Mouse (Mus musculus) G1E (cell line): ENCODE measurements around the gene Tceal3.

ENCODE experiments used
- CTCF ChIP-seq: IDR thresholded peaks from 2 replicates; pipeline ENCODE4 v1.5.1; 2012; ENCODE audit warnings: low read depth, low read length, inconsistent platforms, mixed read lengths
- GATA1 ChIP-seq: IDR thresholded peaks from 2 replicates; pipeline ENCODE4 v1.6.1; 2012; ENCODE audit warnings: borderline replicate concordance, low read length, inconsistent platforms, mixed read lengths
- TAL1 ChIP-seq: conservative IDR thresholded peaks from 2 replicates; pipeline ENCODE4 v1.6.1; 2012; ENCODE audit warnings: low read depth, low read length, inconsistent platforms, mixed read lengths

DNA sequence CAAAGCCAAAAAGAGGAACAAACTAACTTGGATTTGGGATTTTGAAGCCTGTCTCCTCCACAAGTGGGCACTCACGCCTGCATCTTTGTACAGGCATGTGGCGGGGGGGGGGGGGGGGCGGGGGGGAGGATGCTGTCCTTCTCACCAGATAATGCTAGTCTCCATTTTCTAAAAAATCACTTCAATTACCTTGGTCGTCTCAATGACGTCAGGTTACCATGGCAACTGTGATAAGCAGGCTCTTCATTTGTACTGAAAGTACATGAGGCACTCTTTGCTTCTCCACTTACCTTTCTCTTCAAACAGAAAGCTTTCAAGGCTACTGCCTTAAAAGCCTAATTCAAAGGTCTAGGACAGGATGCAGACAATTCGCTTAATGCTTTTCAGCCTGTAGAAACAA, 49.1 kb downstream of the Tceal3 start:
- TF ChIP-seq CTCF (no peak), GATA1 (no peak), TAL1 (no peak)
